Mouse (Mus musculus) C2C12 (cell line): ENCODE data around the gene Gsc2. TPM values are rescaled to one million over a fixed set of nuclear protein-coding genes. Genes with fewer than 3 reads are reported as not detected.

Source experiments
- H3K27me3 ChIP-seq: one replicate; pipeline ENCODE4 v1.6.1; 2011; ENCODE audit not compliant: control insufficient read depth, insufficient read depth, insufficient read length
- H3K36me3 ChIP-seq: one replicate; pipeline ENCODE4 v1.6.1; 2011; ENCODE audit not compliant: control insufficient read depth, insufficient read depth
- H3K4me3 ChIP-seq: one replicate; pipeline ENCODE4 v1.5.1; 2011; ENCODE audit warnings: mild to moderate bottlenecking, control low read depth; ENCODE audit not compliant: poor library complexity, insufficient read depth, severe bottlenecking
- H3K79me2 ChIP-seq: one replicate; pipeline ENCODE4 v1.6.1; 2011; ENCODE audit not compliant: control insufficient read depth, insufficient read depth
- H3K79me3 ChIP-seq: one replicate; pipeline ENCODE4 v1.6.1; 2011; ENCODE audit warnings: low read depth, control low read depth
- H3ac ChIP-seq: one replicate; pipeline ENCODE3; 2011; ENCODE audit warnings: low read depth; ENCODE audit not compliant: control insufficient read depth, insufficient read length
- CEBPB ChIP-seq: IDR thresholded peaks from one replicate; pipeline ENCODE4 v1.6.1; 2011; ENCODE audit warnings: low read depth, mild to moderate bottlenecking, control low read depth, moderate library complexity
- CTCF ChIP-seq: IDR thresholded peaks from one replicate; pipeline ENCODE4 v1.5.1; 2011; ENCODE audit not compliant: control insufficient read depth, insufficient read depth, insufficient read length
- FOSL1 ChIP-seq: IDR thresholded peaks from one replicate; pipeline ENCODE4 v1.8.0; 2011; ENCODE audit warnings: mild to moderate bottlenecking, low read length; ENCODE audit not compliant: poor library complexity, insufficient read depth, severe bottlenecking
- MAX ChIP-seq: IDR thresholded peaks from one replicate; pipeline ENCODE4 v1.6.1; 2011; ENCODE audit warnings: mild to moderate bottlenecking, control low read depth
- MYOD1 ChIP-seq: IDR thresholded peaks from one replicate; pipeline ENCODE4 v1.6.1; 2011; ENCODE audit warnings: low read depth; ENCODE audit not compliant: control insufficient read depth, insufficient read length
- MYOG ChIP-seq: IDR thresholded peaks from one replicate; pipeline ENCODE4 v1.6.1; 2011; ENCODE audit not compliant: control insufficient read depth, insufficient read length; ENCODE audit errors: extremely low read depth
- USF1 ChIP-seq: IDR thresholded peaks from one replicate; pipeline ENCODE4 v1.6.1; 2011; ENCODE audit warnings: low read depth, mild to moderate bottlenecking, control low read depth, moderate library complexity
- polyA plus RNA-seq: library from polyadenylated mRNA; unstranded; fragments of >200 nt; fragmentation: generic; extraction: Trizol; gene quantifications from one replicate; pipeline ENCODE4 v1.2.1, GENCODE M21; 2012; ENCODE audit warnings: missing spikeins

Gsc2 gene
- polyA plus RNA-seq, 1 experiment = not detected

DNA sequence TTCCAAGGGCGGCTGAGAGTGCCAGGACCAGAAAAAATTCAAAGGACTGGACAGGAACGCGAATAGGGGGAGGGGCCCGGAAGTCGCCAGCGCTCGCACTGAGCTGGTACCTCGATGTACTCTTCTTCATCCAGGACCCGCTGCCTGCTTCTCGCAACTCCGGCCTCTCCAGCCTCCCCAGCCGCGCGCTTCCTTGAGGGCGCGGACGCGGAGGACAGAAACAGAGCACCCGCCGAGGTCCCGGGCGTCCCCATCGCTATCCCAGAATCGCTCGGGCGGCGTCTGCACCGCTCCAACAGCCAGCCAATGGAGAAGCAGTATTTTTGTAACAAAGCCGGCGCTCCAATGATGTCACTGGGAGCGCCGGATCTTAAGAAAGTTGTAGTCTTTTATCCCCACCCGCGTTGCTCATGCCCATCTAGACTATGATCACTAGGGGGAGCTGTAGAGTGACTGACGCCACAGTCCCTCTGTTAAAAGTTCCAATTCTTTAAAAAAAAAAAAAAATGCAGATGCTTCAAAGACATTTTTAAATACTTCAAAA, 3.7 kb downstream of the Gsc2 start, which contains the start of gene Ess2:
Gene Ess2, minus strand, starts transcription at position 297 of the 544 bp plus-strand sequence.
- Histone ChIP-seq H3ac (peak within 1 kb of the TSS; percentile 95), H3K79me3 (peaks cover 15% of the 10 kb centered on the region), H3K4me3 (peak within 1 kb of the TSS; percentile 76), H3K27me3 (peaks cover 44% of the 10 kb centered on the region), H3K79me2 (peaks cover 25% of the 10 kb centered on the region), H3K36me3 (peaks cover 31% of the 10 kb centered on the region)
- TF ChIP-seq MYOG = no peak
- TF ChIP-seq FOSL1 = no peak
- TF ChIP-seq MAX = peak; percentile 45
- TF ChIP-seq CEBPB = no peak
- TF ChIP-seq CTCF = peak; percentile 44

DNA sequence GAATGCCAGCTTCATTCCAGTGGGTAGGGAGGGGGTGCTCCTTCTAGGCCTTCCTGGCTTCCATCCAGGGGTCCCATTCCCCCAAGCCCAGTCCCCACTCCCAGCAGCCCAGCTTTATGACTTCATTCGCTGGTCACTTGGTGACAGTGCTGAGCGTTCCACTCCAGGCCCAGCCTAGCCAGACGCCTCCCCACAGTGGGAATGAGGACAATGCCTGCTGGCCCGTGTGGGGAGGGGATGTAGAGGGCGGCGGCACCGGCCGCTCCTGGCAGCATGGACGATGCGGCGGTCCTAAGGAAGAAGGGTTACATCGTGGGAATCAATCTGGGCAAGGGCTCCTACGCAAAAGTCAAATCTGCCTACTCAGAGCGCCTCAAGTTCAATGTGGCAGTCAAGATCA, 16.4 kb downstream of the Gsc2 start, which contains the start of the genes Dgcr2 and Tssk2:
Gene Dgcr2, minus strand, starts transcription at position 101 of the 400 bp plus-strand sequence.
Gene Tssk2, plus strand, starts transcription at position 176 of the 400 bp plus-strand sequence.
- H3K4me3 ChIP-seq = no peak within 1 kb of the TSS
- no peak for TF ChIP-seq MYOD1
- TF ChIP-seq USF1 = no peak
- TF ChIP-seq CTCF = no peak
- no peaks in the 10 kb centered on the region for H3K27me3 ChIP-seq
- H3ac ChIP-seq = no peak within 1 kb of the TSS
- peaks cover 29% of the 10 kb centered on the region for H3K36me3 ChIP-seq
- no peaks in the 10 kb centered on the region for H3K79me3 ChIP-seq
- no peaks in the 10 kb centered on the region for H3K79me2 ChIP-seq

DNA sequence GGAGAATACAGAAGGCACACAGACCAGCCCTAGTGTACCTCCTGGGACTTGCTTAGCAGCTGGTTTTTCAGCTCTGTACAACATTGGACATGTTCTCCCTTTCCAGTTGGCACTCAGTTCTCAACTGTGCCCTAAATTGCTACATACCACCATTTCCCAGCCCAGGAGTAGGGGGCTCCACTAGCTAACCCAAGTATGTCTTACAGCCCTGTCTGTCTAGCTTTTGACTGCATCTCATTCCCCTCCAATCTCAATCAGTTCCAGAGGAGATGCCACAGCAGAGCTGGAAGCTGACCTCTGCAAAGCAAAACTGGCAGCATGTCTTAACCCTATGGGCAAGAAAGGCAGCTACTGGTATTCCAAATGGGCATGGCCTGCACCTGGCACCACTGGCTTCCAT, 18.8 kb downstream of the Gsc2 start:
- Histone ChIP-seq H3K4me3 (no peak overlapping the region), H3K27me3 (no peaks in the 10 kb centered on the region), H3ac (no peak overlapping the region), H3K36me3 (peaks cover 6% of the 10 kb centered on the region), H3K79me3 (no peaks in the 10 kb centered on the region), H3K79me2 (peaks cover 3% of the 10 kb centered on the region)
- TF ChIP-seq USF1 (no peak), MAX (no peak), MYOD1 (no peak), FOSL1 (no peak), CTCF (no peak), MYOG (no peak), CEBPB (no peak)

DNA sequence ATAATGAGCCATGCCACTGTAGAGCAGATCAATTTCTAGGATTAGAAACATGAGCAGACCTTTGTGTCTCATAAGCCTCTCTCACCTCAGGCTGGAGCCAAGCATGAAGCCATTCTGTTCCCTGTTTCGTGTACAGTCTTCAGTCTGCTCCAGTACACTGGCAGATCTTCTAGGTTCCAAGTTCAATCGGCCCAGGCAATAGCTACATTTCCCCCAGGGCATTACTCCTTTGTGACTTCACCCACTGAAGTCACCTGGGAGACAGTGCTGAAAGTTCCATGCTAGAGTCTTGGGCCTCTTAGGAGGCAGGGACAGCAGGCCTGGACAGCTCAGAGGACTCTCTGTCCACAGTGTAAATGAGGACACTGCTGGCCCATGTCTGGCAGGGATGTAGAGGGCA, 20.9 kb downstream of the Gsc2 start, which contains the start of gene Tssk1:
Gene Tssk1, plus strand, starts transcription at position 301 of the 400 bp plus-strand sequence.
- H3K4me3 ChIP-seq = no peak within 1 kb of the TSS
- TF ChIP-seq FOSL1 (no peak), MYOD1 (no peak), USF1 (no peak), MYOG (no peak), CEBPB (no peak), MAX (no peak), CTCF (no peak)
- H3K79me2 ChIP-seq = peaks cover 25% of the 10 kb centered on the region
- no peaks in the 10 kb centered on the region for H3K27me3 ChIP-seq
- no peak within 1 kb of the TSS for H3ac ChIP-seq
- H3K79me3 ChIP-seq = peaks cover 17% of the 10 kb centered on the region
- H3K36me3 ChIP-seq = no peaks in the 10 kb centered on the region

DNA sequence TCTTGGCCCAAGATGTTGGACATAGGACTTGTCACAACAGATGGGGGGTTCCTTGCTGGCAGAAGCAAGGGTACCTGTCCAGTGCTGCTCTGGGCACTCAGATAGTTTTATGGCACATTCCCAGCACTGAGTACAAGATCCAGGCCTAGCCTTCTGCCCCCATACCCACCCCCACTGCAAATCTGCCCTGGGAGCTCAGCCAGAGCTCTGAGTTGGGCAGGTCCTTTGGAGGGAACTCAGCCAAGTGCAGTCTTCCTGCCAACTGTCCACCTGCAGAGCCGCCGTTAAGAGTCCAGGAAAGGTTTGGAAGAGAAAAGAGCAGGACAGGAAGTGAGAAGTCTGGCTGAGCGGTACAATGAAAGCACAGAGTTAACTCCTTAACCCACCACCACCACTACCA, 22.3 kb downstream of the Gsc2 start:
- peaks cover 37% of the 10 kb centered on the region for H3K79me2 ChIP-seq
- peaks cover 19% of the 10 kb centered on the region for H3K79me3 ChIP-seq
- no peak overlapping the region for H3K4me3 ChIP-seq
- H3K36me3 ChIP-seq = no peaks in the 10 kb centered on the region
- TF ChIP-seq CEBPB (no peak), CTCF (no peak), MYOG (no peak), USF1 (no peak), MAX (no peak), FOSL1 (no peak)
- no peaks in the 10 kb centered on the region for H3K27me3 ChIP-seq
- no peak overlapping the region for H3ac ChIP-seq

DNA sequence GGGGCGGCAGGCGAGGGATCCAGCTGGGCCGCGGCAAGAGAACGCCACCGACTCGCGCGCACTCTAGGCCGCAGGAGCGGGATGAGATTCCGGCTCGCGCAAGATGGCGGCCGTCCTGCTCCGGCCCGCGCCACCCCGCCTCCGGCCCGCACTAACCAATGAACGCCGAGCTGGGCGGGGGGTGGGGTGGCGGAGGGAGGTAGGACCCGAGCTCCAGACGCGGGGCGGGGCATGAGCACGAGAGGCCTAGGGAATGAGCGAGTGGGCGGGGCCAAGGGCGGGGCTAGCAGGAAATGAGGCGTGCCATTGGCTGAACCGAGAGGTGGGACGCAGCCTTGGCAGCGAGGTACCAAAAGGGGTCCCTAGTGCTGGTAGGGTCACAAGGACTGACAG, 23.3 kb downstream of the Gsc2 start, which contains the start of gene Gm20518:
Gene Gm20518, minus strand, starts transcription at position 105 of the 393 bp plus-strand sequence.
- H3K36me3 ChIP-seq = no peaks in the 10 kb centered on the region
- H3K79me3 ChIP-seq = peaks cover 26% of the 10 kb centered on the region
- TF ChIP-seq USF1 (no peak), MAX (peak; percentile 33)
- H3ac ChIP-seq = peak within 1 kb of the TSS; percentile 93
- H3K79me2 ChIP-seq = peaks cover 48% of the 10 kb centered on the region
- H3K4me3 ChIP-seq = peak within 1 kb of the TSS; percentile 74
- no peaks in the 10 kb centered on the region for H3K27me3 ChIP-seq
